ENCODE assay signal across 10 mouse cellular contexts in the genomic region with DNA sequence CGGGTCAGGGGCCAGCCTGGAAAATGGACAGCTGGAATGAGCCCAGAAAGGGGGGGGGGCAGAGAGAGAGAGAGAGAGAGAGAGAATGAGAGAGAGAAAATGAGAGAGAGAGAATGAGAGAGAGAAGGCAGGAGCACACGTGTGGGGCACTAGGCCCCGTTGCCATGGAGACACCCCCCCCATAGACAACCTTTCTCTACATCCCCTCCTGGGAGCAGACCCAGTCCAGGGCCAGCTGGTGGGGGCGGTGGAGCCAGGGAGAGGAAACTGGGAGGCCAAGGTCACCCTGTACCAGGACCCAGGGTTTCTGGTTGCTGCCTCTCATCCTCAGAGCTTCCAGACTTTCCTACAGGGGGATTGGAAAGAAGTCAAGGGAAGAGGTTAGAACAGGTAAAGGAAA. TPM values are rescaled to one million over a fixed set of nuclear protein-coding genes. Genes with fewer than 3 reads are reported as not detected.
A peak's percentile ranks its signal among the peaks of the same experiment; 100 is the strongest.
DNase-seq lines count a peak whose midpoint lies in the region; ATAC-seq lines count a peak whose summit lies in the region.
"Had no signal": no experiment of that assay in that cellular context is flagged by ENCODE, and none has a peak within 500 bp of the region (broad histone marks: within the 10 kb centered on the region; RNA-seq: fewer than 3 reads in every experiment).

No protein-coding gene starts in this region.

- H3K36me3 ChIP-seq in neural tube, embryonic 11.5 days (ENCODE audit: control insufficient read depth, insufficient read depth, low read length) = no peaks in the 10 kb centered on the region
- H3K36me3 ChIP-seq in hindbrain, embryonic 11.5 days (ENCODE audit: control insufficient read depth, insufficient read depth, low read length) = no peaks in the 10 kb centered on the region
- peaks cover 18% of the 10 kb centered on the region for H3K36me3 ChIP-seq in neural tube, embryonic 13.5 days
- H3K36me3 ChIP-seq: liver, embryonic 13.5 days had no signal

- no peak overlapping the region for H3K27ac ChIP-seq in neural tube, embryonic 11.5 days (ENCODE audit: low read depth, low read length)
- H3K27ac ChIP-seq in hindbrain, embryonic 11.5 days (ENCODE audit: low read depth, low read length) = no peak overlapping the region
- peak overlapping the region; percentile 0; the same call in 1 of the 2 replicates for H3K27ac ChIP-seq in neural tube, embryonic 13.5 days (replicated peaks)
- H3K27ac ChIP-seq: heart, adult 2 months; liver, embryonic 13.5 days had no signal

- H3K4me1 ChIP-seq in neural tube, embryonic 11.5 days (ENCODE audit: control insufficient read depth, insufficient read depth, low read length) = peaks cover 5% of the 10 kb centered on the region; the same call in 1 of the 2 replicates
- H3K4me1 ChIP-seq in hindbrain, embryonic 11.5 days (replicated peaks; ENCODE audit: control insufficient read depth, insufficient read depth, low read length) = no peaks in the 10 kb centered on the region
- H3K4me1 ChIP-seq in neural tube, embryonic 13.5 days (replicated peaks) = peaks cover 64% of the 10 kb centered on the region
- H3K4me1 ChIP-seq: liver, embryonic 13.5 days had no signal

- peak; percentile 48; the same call in 1 of the 2 replicates for ATAC-seq in neural tube, embryonic 11.5 days (ENCODE audit: insufficient read depth, low FRiP score, low TSS enrichment)
- ATAC-seq in hindbrain, embryonic 11.5 days (ENCODE audit: low FRiP score) = peak; percentile 69
- 0 out of 2 replicates have a peak, but pooled peaks have one; percentile 28 for ATAC-seq in neural tube, embryonic 13.5 days (ENCODE audit: low read depth)
- ATAC-seq in frontal cortex, adult (ENCODE audit: low TSS enrichment) = no peak

- H3K27me3 ChIP-seq in neural tube, embryonic 11.5 days (ENCODE audit: control insufficient read depth, insufficient read depth, low read length) = no peaks in the 10 kb centered on the region
- no peaks in the 10 kb centered on the region for H3K27me3 ChIP-seq in hindbrain, embryonic 11.5 days (ENCODE audit: control insufficient read depth, insufficient read depth, low read length)
- no peaks in the 10 kb centered on the region for H3K27me3 ChIP-seq in neural tube, embryonic 13.5 days

- H3K4me2 ChIP-seq in neural tube, embryonic 11.5 days (ENCODE audit: low read depth) = peak overlapping the region; percentile 57
- peak overlapping the region; percentile 70; the same call in 1 of the 2 replicates for H3K4me2 ChIP-seq in hindbrain, embryonic 11.5 days (replicated peaks; ENCODE audit: low read depth, low read length)
- H3K4me2 ChIP-seq in neural tube, embryonic 13.5 days = peak overlapping the region; percentile 79
- H3K4me2 ChIP-seq: liver, embryonic 13.5 days had no signal

- H3K4me3 ChIP-seq in neural tube, embryonic 11.5 days (ENCODE audit: low read depth, low read length) = no peak overlapping the region
- no peak overlapping the region for H3K4me3 ChIP-seq in hindbrain, embryonic 11.5 days (ENCODE audit: low read depth, low read length)
- H3K4me3 ChIP-seq in neural tube, embryonic 13.5 days = peak overlapping the region; percentile 54
- H3K4me3 ChIP-seq: heart, adult 2 months; liver, embryonic 13.5 days had no signal

- intact Hi-C loops in heart, postnatal 36 days (cut with DNase I) = no loop called here

- 21% methylated on average over 4 of the region's 4 CpGs for WGBS in neural tube, embryonic 11.5 days
- WGBS in hindbrain, embryonic 11.5 days = 9% methylated on average over 4 of the region's 4 CpGs
- 12% methylated on average over 2 of the region's 4 CpGs for WGBS in neural tube, embryonic 13.5 days

- H3K9me3 ChIP-seq in neural tube, embryonic 11.5 days (ENCODE audit: control insufficient read depth, low read length) = no peaks in the 10 kb centered on the region
- H3K9me3 ChIP-seq in hindbrain, embryonic 11.5 days (ENCODE audit: control insufficient read depth, low read length) = no peaks in the 10 kb centered on the region
- H3K9me3 ChIP-seq in neural tube, embryonic 13.5 days = no peaks in the 10 kb centered on the region
- H3K9me3 ChIP-seq: liver, embryonic 13.5 days had no signal

- H3K9ac ChIP-seq in neural tube, embryonic 11.5 days (ENCODE audit: low read length) = no peak overlapping the region
- no peak overlapping the region for H3K9ac ChIP-seq in hindbrain, embryonic 11.5 days (ENCODE audit: low read depth, low read length)
- peak overlapping the region; percentile 79 for H3K9ac ChIP-seq in neural tube, embryonic 13.5 days
- H3K9ac ChIP-seq: liver, embryonic 13.5 days had no signal

- peak; percentile 56 to 57 for DNase-seq in adrenal gland, adult (ENCODE audit: inconsistent age in 2 of 2, low spot score in 1 of 2)
- DNase-seq in adrenal gland, postnatal 4 days (ENCODE audit: low spot score in 2 of 2) = no peak
- no peak for DNase-seq in neural tube, embryonic 11.5 days (ENCODE audit: low spot score)
- DNase-seq in neural tube, embryonic 10.5 days (ENCODE audit: extremely low spot score, low spot score) = no peak
- DNase-seq in hindbrain, embryonic 11.5 days (ENCODE audit: low spot score) = peak; percentile 52
- no peak for DNase-seq in heart, postnatal 36 days
- DNase-seq: heart, adult 2 months; liver, embryonic 13.5 days had no signal

RNA-seq across cellular contexts. Expression of a gene that starts 1.3 kb away (rescaled TPM):
- total RNA-seq in adrenal gland, postnatal 4 days (2021) = 1 to 10 TPM; 4.1 to 6.2 TPM
- 4.9 and 5.1 TPM in 2 replicates for polyA plus RNA-seq in neural tube, embryonic 11.5 days (2014; fragmentation: Nextera tagmentation; extraction: Ambion mirVana)
- polyA plus RNA-seq in hindbrain, embryonic 11.5 days (2014; fragmentation: Nextera tagmentation; extraction: Ambion mirVana) = 5.1 and 7.0 TPM in 2 replicates
- polyA plus RNA-seq in neural tube, embryonic 13.5 days (2015; fragmentation: Nextera tagmentation; extraction: Ambion mirVana) = 12.1 and 12.8 TPM in 2 replicates
- total RNA-seq in heart, postnatal 36 days (2021) = not detected
- total RNA-seq: heart, adult 2 months had no signal
- polyA plus RNA-seq: heart, adult 2 months had no signal

RNA-seq across cellular contexts. Expression of a gene that starts 32.2 kb away (rescaled TPM):
- total RNA-seq in adrenal gland, postnatal 4 days (2021) = 1 to 10 TPM in 1 of 2 experiments, under 1 TPM in 1; 0.39 to 1.5 TPM
- 1.4 and 1.6 TPM in 2 replicates for polyA plus RNA-seq in neural tube, embryonic 11.5 days (2014; fragmentation: Nextera tagmentation; extraction: Ambion mirVana)
- 0.08 and 0.45 TPM in 2 replicates for polyA plus RNA-seq in hindbrain, embryonic 11.5 days (2014; fragmentation: Nextera tagmentation; extraction: Ambion mirVana)
- polyA plus RNA-seq in neural tube, embryonic 13.5 days (2015; fragmentation: Nextera tagmentation; extraction: Ambion mirVana) = 0.10 and 0.69 TPM in 2 replicates
- 1 to 10 TPM; 1.3 to 1.9 TPM for total RNA-seq in heart, postnatal 36 days (2021)

RNA-seq across cellular contexts. Expression of a gene that starts 59.1 kb away (rescaled TPM):
- 10 to 100 TPM; 17.7 to 20.9 TPM for total RNA-seq in adrenal gland, postnatal 4 days (2021)
- 2.9 and 3.5 TPM in 2 replicates for polyA plus RNA-seq in neural tube, embryonic 11.5 days (2014; fragmentation: Nextera tagmentation; extraction: Ambion mirVana)
- polyA plus RNA-seq in hindbrain, embryonic 11.5 days (2014; fragmentation: Nextera tagmentation; extraction: Ambion mirVana) = 3.9 and 4.6 TPM in 2 replicates
- 4.2 and 4.5 TPM in 2 replicates for polyA plus RNA-seq in neural tube, embryonic 13.5 days (2015; fragmentation: Nextera tagmentation; extraction: Ambion mirVana)
- 1 to 10 TPM; 3.7 to 4.7 TPM for total RNA-seq in heart, postnatal 36 days (2021)
- polyA plus RNA-seq: liver, embryonic 13.5 days had no signal

Comparison
In these comparisons a context has a peak if more than half of its experiments do, and no peak if none do; other contexts are left out.
1. DNase-seq: peak in adrenal gland, adult (2 of 2) and hindbrain, embryonic 11.5 days (single experiment); none in adrenal gland, postnatal 4 days (0 of 2), neural tube, embryonic 11.5 days (single experiment), neural tube, embryonic 10.5 days (single experiment) and heart, postnatal 36 days (0 of 2).
2. Peak in every context shown above with its lines, with median percentiles within 50 percentile points of each other: H3K4me2 ChIP-seq.